Mouse (Mus musculus) granulocyte monocyte progenitor cell, adult 5-6 weeks (primary cell): ENCODE measurements around the gene Cpt1a. TPM values are rescaled to one million over a fixed set of nuclear protein-coding genes. Genes with fewer than 3 reads are reported as not detected.

Source experiments
- ATAC-seq: replicated peaks from 2 replicates; pipeline ENCODE4 v1.8.0; 2016; ENCODE audit warnings: mild to moderate bottlenecking, moderate TSS enrichment, inconsistent platforms; ENCODE audit not compliant: poor library complexity, severe bottlenecking
- total RNA-seq, 2 experiments: library from RNA; stranded (forward) in 1 of 2; stranded (reverse) in 1 of 2; fragments of 200-712, 200-1000 nt in 1 of 2; fragments of >200 nt in 1 of 2; fragmentation: Nextera tagmentation in 1 of 2; gene quantifications; 2 replicates each; pipeline ENCODE4 v1.2.3; 2014 to 2017

Cpt1a gene
- total RNA-seq, 2 experiments from 2014 or later, result 31.6 to 49.3 TPM

DNA sequence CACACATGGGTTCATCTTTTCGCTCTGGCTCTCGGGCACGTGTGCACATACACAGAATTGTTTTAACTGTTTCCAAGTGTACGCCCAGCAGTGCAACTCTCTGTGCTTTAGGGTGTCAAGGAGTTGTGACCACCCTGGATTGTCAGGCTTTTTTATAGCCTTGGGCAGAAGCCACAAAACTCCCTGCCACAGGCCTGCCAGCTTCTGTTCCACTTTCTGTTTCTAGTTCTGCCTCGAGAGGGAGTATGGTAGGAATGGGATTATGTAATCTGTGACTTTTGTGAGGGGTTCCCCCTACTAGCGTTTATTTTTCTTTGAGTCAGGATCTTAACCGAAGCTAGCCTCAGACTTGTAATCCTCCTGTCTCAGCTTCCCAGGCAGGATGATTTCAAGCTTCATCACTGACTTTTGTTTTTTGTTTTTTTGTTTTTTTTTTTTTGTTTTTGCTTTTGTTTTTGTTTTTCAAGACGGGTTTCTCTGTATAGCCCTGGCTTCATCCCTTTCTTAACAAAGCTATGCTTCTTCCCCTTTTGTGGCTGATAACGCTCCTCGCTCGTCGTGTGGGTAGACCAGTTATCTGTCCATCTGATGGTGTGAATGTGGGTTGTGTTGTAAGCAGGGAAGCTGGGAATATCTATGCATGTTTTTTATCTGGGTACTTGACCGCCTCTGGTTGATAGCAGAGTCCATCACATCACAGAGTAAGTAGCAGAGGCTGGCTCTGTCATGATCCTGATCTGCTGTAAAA is 37.9 kb downstream of the Cpt1a start:
- ATAC-seq, result peak; percentile 81

DNA sequence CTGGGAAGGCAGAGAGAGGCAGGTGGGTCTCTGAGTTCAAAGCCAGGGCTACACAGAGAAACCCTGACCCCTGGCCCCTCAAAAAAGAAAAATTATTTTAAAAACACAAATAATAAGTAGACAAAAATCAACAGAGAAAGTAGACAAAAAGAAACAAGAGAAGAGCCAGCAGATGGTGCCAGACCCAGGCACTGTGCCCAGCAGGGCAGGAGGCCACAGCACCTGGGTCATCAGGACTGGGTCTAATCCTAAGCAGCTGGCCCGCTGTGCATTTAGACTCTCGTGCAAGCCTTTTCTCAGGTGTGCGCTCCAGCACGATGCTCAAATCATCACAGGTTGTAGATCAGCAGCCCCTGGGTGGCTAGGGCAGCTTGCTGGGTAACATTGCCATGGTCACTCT is 41.4 kb downstream of the Cpt1a start:
- ATAC-seq, result no peak

DNA sequence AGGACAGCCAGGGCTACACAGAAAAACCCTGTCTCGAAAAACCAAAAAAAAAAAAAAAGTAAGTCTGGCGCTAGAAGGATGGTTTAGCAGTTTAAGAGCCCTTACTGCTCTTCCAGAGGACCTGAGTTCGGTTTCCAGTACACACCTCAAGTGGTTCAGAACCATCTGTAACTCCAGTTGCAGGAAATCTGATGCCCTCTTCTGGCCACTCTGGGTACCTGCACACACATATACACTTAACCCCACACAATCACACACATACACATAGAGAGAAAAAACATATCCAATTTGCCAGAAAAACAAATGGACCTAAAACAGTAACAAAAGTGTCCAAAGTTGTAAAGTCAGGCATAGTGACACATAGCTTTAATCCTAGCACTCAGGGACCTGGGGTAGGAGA is 43.0 kb downstream of the Cpt1a start:
- no peak for ATAC-seq

DNA sequence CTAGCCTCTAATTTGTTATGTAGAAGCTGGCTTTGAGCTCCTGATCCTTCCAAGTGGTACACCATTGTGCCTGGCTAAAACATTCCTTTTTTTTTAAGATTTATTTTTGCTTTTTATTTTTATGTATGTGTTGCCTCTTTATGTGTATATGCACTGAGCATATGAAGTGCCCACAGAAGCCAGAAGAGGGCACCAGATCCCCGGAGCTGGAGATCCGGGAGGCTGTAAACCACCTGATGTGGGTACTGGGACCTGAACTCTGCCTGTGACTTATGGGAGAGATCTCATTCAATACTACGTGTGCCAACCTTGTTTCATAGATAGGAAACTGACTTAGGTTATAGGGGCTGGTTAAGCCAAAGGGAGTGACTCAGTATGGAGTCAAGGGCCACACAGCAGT is 46.1 kb downstream of the Cpt1a start:
- no peak for ATAC-seq

DNA sequence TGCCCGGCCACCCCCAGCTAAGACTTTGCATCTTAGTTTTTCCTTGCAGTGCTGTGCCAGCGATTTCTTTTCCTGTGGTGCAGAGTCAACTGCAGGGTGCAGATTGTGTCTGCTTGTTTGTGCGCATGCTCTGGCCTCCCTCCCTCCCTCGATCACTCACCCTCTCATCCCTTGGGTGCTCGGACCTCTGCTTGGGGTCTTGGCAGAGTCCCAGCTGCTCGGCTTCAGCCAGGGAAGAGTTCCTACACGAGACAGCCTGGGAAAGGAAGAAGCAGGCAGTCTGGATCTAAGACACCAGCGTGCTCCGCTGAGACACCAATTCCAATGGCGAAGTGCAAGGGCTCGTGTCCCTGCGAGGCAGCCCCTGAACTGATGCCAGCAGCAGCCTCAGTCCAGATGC is 51.2 kb downstream of the Cpt1a start:
- no peak for ATAC-seq

DNA sequence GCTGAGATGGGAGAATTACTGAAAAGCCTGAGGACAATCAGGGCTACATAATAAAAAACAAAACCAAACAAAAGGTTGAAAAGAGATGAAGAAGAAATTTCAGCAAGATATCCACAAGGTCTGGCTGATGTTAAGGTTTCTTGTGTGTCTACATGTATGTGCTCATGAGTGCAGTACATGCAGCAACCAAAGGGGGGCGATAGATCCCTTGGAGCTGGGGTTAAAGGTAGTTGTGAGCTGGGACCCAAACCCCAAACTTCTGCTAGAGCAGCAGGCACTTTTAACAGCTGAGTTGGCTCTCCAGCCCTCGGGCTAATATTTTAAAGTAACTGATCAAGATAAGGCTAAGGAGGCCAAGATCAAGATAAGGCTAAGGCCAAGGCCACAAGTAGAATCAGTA is 51.9 kb downstream of the Cpt1a start:
- ATAC-seq, result no peak

DNA sequence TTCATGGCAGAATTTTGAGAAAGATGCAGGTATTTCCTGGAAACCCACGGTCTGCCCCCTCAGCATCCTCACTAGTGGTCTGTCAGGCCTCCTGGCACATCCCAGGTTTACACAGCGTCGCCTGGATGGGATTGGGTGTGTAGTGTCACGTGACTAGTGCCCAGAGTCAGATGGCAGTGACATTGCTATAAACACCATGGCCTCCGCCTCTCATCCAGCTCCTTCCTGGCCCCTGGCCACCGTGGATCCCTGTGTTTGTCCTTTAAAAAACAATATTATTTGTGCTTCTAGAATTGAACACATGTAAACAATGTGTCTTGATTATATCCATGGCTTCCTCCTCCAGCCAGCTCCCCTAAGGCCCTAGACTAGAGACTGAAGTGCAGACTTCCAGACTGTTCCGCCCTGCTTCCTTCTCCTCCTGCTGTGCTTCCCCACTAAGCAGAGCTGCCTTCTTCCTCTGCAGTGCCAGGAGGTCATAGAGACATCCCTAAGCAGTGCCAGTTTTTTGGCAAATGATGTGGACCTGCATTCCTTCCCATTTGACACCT is 53.9 kb downstream of the Cpt1a start:
- no peak for ATAC-seq

DNA sequence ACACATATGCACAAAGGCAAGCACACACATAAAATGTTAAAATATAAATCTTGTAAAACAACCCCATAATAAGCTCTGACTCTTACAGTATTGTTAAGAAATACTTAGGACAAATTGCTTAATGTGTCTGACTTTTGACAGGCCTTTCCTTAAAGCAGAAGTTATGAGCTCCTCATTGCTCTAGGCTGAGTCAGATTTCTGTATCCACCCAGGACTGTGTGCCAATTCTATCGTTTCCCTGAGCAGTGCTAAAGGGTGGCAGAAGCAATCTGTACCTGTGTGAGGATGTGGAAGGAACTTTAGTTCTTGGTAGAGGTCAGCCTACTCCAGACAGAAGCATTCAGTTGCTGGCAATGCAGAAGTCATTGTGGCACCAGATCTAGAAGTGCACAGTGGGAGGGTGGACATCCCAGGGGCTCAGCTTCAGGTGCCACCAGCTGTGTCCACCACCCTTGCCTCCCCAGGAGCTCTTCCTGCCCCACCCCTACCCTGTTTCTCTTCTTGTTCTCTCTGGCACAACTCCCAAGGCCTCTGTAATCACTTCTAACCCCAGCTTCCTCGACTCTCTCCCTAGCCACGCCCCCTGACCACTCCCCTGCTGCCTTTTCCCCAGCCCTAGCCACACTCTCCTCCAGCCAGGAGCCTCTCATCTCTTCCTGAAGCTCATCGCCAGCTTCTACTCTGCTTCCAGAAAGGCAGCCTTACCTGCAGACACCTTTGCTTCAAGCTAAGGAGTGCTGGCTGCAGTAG is 55.0 kb downstream of the Cpt1a start:
- peak; percentile 70 for ATAC-seq

DNA sequence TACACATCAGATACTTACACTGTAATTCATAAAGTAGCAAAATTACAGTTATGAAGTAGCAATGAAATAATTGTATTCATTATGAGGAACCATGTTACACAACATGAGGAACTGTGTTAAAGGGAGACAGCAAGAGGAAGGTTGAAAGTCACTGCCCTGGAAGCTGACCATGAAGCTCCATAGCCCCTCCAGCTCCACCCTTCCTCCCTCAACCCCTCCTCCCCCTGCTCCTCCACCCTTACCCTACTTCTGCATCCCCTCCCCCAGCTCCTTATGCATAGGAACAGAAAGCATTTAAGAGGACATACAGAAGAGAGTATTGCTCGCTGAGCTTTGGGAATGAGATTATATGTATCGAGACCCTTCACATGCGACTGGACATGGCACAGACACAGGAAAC is 56.5 kb downstream of the Cpt1a start:
- peak; percentile 73 for ATAC-seq

DNA sequence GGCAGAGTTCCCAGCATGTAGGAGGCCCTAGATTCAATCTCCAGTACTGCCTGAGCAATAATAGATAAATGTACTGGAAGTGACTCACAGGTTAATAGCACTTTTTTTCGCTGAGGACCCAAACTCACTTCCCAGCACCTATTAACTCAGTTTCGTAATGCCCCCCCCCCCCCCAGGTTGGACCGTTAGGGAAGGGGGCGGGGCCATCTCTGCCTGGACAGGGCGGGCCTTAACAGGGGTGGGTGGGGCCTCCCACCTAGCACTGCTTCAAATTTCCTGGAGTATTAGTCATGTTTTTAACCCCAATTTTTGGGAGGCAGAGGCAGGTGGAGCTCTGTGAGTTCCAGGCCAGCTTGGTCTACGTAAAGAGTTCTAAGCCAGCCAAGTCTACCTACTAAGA is 65.9 kb downstream of the Cpt1a start:
- no peak for ATAC-seq

DNA sequence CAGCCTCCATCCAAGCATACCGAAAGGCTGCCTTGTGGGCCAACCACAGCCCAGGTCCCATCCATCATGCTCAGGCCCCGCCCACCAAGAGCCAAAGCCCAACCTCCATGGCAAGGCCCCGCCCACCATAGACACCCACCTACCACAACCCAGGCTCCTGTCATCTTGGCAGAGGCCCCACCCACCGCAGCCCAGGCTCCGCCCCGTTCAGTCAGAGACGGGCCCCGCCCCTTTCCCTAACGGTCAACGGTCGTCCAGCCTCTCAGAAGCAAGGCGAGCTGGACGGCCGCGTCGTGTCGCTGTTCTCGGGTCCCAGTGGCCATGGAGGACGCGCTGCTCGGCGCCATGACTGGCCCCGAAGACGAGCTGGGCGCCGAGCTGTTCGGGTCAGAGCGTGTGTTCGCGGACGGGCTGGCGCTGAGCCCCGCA is 66.5 kb downstream of the Cpt1a start, which contains the start of gene Tesmin:
TSS of gene Tesmin (plus strand) at position 229 of the 429 bp plus-strand sequence.
- peak; percentile 87 for ATAC-seq

DNA sequence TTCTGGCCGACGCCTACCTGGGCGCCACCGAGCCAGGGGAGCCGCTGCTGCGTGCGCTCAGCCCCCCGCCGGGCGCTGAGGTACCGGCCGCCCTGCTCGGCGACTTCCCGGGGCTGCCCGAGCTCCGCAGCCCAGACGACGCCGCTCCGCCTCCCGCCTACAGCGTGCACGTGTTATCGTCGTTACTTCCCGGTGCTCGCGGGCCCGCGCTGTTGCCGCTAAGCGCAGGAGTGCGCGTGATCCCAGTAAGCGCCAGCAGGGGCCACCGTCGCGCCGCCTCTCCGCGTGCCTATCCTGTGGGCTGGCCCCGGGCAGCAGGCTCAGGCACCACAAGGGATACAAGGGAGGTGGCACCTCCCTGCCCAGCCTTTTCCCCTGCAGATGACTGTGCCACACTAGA is 67.0 kb downstream of the Cpt1a start:
- peak; percentile 80 for ATAC-seq

DNA sequence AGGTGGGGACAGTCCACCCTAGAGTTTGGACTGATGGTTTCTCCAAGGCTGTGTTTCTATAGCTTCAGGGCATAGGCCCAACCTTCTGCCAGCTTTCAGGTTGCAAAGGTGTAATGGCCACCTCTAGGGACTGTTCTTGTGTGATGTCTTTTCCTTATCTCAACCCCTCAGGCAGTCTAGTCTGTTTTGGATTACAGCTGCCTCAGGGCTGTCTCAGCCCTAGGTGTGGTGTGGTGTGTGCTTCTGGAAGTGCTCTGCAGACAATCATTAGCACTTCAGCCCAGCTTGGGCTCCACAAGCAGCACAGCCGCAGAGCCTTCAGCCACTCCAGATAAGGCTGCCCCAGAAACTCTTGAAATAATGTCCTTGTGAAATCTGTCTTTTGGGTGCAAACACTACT is 70.2 kb downstream of the Cpt1a start:
- ATAC-seq, result no peak

DNA sequence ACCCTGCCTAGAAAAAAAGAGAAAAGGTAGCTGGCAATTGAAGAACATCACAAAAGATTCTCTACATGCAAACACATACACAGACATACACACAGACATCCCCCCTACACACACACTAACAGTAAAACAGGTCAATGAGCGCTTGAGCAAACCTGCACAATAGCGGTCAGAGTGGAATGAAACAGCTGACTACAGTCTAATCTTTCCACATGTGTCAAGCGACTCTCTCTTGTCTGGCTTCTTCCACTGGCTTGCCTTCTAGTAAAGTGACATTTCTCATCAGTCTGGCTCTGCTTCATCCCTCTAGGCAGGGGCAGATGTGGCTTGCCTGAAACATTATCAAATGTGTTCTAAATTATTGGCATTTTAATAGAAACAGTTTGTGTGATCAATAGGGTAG is 72.1 kb downstream of the Cpt1a start:
- no peak for ATAC-seq

DNA sequence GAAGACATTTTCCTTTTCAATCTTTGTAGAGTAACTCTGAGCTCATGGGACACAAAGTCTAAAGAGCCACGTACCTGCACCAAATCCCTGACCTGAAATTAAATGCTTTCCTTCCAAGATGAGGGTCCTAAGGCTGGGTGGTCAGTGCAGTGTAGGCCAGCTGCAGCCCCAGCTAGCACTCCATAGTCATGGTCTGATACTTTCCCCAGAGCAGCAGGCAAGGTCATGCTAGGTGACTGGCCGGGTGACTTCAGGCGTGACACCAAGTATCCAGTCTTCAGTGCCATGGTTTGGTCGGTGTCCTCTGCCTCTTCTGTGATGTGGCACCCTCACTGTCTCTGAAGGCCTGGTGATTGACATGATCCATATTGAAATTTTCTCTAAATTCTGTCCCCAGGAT is 77.9 kb downstream of the Cpt1a start:
- no peak for ATAC-seq

DNA sequence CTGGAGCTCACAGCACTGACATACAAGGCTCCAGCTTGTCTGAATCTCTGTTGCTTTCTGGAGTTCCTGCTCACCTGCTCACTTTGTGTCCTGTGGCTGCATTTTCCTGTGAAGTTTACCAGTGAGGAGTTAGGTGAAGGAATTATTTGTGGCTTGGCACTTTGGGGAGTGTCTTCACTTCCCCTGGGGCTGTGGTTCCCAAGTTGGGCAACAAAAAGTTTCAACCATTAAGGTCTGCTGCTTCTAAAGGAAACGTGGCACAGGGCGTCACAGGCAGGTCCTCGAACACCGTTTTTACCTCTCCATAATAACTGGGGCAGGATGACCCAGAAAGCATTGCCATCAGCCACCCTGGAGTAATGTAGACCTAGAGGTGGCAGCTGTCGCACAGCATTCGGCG is 79.4 kb downstream of the Cpt1a start:
- peak; percentile 72 for ATAC-seq

DNA sequence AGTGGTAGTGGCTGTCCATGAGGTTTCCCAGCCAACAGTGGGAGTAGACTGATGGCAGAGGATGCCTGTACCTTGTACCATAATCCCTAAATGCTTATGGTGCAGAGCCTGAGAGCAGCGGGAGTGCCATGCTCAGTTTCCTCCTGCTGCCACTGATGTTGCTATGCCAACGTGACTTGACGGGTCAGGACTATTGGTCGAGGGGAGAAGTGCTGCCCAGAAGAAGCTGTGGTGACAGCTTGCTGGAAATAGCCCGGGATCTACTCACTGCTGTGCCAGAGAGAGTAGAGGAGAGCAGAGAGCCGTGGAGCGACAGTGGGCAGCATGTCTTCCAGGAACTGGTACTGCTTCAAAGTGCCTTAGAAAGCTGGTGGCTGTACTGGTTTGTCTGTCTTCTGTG is 79.8 kb downstream of the Cpt1a start:
- ATAC-seq, result peak; percentile 22

DNA sequence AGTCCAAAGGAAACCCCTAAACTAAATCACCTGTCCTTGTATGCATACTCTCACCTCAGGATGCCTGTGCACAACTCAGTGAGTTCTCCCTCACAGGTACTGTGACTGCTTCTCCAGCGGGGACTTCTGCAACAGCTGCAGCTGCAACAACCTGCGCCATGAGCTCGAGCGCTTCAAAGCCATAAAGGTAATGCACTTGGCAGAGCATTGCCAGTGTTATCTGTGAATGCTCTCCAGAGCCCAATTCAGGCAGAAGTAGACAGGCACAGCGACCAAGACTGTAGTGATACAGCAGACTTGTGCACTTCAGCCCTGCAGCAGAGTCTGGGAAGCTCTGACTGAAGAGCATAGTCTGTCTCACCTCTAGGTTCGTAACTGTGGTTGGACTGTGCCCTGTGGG is 80.3 kb downstream of the Cpt1a start:
- ATAC-seq, result no peak

DNA sequence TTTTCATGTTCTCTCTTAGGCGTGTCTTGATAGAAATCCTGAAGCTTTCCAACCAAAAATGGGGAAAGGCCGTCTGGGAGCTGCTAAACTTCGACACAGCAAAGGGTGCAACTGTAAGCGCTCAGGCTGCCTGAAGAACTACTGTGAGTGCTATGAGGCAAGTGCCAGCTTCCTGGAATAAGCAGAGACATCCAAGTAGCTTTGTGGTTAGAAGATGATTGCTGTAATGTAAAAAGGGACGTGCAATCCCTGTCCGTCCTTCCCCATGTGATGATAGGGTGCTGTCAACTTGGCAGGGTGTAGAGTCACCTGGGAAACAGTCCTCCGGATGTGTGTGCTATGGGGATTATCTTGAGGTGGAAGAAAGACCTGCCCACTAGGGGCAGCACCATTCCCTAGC is 81.9 kb downstream of the Cpt1a start:
- ATAC-seq, result peak; percentile 49

DNA sequence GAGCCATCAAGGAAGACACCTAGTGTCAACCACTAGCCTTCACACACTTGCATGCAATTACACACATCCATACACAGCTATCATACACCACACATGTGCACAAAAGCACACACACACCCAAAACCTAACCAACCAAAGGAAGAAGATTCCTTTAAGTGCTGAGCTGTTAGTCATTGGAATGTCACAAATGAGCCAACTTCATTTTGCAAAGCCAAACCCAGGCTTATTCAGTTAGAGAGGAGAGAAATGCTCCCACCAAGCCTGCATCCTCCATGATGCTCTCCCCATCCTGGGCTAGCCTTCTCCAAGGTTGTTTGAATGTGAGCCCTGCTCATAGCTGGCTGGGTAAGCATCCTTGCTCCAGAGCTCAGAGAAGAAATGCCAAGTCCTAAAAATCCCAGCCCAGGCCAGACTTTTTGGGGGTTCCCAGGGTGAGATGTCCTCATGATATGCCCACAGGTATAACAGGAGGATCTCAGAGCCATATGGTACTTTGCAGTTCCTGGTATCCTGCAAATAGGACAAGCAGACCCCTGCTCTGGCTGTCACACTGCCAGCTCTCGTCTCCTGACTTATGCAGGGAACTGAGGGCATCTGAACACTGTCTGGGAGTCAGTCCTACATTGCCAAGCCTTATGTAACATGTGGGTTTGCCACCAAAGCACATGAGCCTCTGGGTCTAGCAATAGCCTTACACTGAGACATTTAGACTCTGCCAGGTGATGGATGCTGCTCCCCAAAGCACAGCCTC is 83.6 kb downstream of the Cpt1a start:
- ATAC-seq, result no peak

DNA sequence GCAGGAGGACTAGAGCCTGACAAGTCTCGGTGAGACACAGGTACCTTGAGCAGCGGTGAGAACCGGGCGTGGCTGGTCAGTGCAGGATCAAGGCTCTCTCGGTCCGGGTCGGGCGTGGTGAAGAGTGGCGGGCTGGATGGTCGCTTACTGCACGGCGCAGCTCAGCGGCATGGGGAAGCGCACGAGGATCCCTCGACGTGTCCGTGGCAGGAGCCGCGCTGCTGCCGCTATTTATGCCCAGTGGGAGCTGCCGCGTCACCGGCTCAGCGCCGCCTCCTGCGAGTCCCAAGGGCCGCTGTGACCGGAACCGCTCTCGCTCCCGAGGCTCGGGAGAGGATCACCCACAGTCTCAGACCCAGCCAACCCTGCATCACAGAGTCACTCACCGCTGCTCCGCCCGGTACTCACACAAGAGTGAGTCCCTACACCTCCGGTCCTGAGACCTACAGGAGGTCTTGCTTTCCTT is 92.2 kb downstream of the Cpt1a start, which contains the start of gene Gal:
TSS of gene Gal (minus strand) at position 277 of the 466 bp plus-strand sequence.
- peak; percentile 82 for ATAC-seq
